In genomic region chr5:123408176-123408575, GRCm38 (mm10) we compare ENCODE assay signal across 9 mouse cellular contexts.
"Had no signal": no experiment of that assay in that cellular context is flagged by ENCODE, and none has a peak within 500 bp of the region (broad histone marks: within the 10 kb centered on the region; RNA-seq: fewer than 3 reads in every experiment).

No protein-coding gene starts in this region.

- ATAC-seq: lung, postnatal 0 days had no signal

- DNase-seq: kidney, postnatal 10 days; kidney, postnatal 4 days; lung, adult 2 months; lung, postnatal 4 days; midbrain, embryonic 14.5 days; right cerebral cortex, postnatal 14 days; thymus, adult 2 months; thymus, postnatal 25 days had no signal
